Mouse (Mus musculus): ENCODE measurements around the gene Rabl3.
A peak's percentile ranks its signal among the peaks of the same experiment; 100 is the strongest.

The Rabl3 gene

DNA sequence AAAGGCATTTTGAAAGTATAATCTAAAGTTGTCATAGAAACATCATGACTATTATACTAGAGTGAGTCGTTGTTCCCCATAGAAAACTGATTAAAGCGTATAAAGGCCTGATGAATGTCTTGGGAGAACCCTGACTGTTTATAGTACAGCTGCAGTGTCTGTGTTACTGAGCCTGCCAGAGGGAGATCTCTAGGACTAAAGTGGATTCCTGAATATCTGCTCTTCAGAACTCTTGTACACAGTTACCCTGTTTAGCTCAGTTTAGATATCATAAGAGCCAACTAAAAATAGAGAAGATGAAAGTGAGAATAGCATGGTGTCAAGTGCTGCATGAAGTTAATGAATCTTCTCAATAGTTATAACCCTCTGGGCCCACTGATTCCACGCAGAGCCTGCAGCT is 10.6 kb downstream of the Rabl3 start:
- DNase-seq, result no peak

DNA sequence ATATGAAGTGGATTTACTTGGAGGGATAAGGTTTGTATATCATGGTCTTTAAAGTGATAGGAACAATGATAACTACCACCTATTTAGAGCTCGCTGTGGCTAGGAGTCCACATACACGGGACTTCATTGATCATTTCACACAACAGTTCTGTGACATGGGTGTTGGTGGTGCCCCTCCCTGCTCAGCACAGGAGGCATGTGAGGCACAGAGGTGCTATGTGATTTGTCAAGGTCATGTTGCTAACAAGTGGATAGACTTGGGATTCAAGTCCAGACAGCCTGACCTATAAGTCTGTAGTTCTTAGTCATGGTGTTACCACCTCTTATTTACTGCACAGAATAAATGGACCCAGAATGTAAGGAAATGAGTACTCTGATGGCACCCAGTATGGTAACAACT is 11.3 kb downstream of the Rabl3 start:
- DNase-seq, result no peak

DNA sequence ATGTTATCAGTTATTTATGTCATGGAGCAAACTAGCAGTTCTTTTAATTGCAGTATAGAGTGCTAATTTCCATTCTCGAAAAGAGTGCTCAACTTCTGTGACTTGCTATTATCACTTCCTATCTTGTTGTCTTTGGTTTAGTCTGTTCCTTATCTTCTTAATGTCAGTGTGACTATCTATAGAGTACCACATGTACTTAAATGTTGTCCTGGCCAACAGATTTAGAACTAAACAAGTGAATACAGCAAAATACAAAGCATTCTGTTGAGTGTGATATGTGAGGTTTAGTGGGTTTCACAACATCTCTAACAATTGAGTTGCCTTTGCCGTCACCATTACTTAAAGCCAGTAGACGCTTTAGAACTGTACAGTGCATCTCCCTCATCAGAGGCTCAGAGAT is 13.1 kb downstream of the Rabl3 start:
- no peak for DNase-seq

DNA sequence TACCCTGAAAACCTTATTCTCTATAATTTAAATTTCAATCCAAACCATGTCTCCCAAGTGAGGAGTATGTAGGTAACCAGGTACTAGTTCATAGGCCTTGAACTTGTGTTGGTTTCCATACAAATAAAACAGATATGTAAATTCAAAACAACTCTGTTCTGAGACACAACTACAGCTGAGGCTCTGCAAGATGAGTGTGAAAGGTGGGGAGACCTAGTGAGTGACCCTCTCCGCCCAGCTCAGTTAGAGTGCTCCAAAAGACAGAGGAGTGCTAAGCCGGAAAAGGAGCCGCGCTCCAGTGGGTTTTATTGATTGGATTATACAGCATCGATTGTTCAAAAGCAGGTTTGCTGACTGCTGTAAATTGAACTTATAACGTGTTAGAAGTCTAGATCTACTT is 22.7 kb downstream of the Rabl3 start:
- no peak for DNase-seq

DNA sequence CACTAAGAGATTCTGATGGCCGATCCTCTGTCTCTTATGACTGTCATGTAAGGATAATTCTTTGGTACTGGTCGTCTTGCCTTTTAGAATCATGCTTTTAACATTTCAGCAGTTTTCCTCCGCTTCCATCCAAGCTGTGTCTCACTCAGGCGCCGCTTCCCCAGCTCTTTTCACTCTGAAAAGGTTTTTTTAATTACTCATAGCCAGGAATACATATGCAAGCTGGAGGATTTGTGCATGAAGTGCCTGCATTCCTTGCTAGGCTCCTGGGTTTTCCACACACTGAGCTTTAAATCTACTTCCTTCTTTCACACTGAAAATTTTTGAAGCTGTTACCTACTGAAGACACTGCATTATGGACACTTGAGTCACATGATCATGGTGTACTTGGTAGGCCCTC is 23.3 kb downstream of the Rabl3 start:
- DNase-seq, result no peak

DNA sequence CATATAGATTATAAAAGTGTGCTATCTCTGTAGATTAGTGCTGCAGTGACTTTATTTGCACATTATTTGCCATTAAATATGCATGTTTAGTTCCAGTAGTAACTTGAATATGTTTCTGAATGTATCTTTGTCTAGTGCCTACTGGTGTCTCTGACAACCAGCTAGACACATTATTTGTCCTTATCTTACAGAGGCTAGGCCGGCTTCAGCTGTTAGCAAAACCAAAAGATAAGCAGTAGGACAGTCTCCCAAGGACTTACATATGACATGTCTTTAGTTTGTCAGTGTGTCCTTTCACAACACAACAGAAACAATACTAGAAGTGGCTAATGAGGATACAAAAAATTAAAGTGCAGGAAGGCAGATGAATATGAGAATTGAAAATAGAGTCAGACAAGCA is 25.4 kb downstream of the Rabl3 start:
- no peak for DNase-seq

DNA sequence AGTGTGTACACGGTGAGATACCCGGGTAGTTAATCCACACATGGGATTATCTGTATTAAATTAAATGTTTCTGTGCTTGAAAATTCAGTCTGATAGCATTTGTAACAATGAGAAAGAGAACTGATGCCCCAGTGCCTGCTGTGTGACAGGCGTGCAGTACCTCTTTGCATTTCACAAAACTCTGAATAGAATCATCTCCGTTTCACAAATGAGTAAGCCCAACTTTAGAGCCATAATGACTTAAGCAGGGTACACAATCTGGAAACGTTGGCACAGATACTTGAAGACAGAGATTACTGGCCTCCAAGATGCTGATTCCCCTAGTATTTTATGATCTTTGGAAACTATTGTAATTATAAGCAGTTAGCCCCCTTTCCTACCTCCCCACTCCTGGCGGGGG is 26.4 kb downstream of the Rabl3 start:
- no peak for DNase-seq

DNA sequence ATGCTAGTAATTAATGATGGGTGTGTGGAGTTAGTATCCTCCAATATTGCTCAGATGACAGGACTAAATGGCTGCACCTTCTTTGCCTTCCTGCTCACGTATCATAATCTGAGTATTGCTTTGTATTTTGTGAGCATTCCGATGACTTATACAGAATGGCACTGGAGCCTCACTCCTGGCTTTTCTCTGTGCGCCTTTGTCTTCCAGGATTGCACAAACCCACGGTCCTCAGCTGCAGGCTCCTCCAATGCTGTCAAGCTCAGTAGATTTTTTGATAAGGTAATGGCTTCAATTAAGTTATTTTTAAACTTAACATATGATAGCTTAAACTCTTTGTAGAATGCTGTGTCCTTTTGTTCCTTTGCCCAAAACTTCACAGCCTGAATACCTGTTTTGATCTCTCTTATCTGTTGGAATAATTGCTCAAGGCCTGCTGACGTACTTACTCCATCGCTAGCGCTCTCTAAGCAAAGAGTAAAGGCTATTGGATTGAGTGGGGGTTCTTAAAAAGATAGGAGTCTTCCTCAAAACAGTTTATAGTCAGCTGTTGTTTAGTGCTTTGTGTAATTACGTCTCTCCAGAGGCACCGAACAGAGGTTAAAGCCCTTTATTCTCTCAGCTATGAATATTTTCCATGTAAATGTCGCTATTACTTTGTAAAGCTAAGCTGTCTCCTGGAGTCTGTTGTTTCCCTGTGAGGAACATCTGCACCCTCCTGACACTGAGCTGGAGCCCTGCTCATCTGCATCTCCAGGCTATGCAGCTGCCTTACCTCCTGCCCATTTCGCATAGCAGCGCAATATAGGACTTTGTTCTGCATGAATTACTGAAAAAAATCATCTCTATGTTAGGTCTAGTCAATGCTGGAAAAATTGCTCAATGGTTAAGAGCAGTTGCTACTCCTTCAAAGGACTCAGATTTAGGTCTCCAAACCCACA is 27.7 kb downstream of the Rabl3 start:
- DNase-seq, result no peak

DNA sequence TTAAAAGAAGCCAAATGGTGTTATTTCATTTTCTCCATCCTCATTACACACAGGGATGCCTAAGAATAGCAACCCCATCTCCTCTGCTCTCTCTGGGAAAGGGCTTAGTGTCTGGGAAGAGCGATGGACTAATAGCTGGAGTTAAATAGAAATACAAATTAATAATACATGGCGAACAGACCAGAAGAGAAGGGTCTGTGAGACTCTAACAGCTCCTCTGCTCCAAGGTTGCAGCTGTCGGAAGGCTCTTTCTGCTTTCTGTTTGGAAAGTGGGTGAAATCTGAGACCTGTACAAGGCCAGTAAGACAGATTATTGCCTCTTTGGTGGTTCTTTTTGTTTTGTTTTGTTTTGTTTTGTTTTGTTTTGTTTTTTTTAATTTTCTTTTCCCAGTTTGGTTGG is 31.9 kb downstream of the Rabl3 start:
- no peak for DNase-seq

DNA sequence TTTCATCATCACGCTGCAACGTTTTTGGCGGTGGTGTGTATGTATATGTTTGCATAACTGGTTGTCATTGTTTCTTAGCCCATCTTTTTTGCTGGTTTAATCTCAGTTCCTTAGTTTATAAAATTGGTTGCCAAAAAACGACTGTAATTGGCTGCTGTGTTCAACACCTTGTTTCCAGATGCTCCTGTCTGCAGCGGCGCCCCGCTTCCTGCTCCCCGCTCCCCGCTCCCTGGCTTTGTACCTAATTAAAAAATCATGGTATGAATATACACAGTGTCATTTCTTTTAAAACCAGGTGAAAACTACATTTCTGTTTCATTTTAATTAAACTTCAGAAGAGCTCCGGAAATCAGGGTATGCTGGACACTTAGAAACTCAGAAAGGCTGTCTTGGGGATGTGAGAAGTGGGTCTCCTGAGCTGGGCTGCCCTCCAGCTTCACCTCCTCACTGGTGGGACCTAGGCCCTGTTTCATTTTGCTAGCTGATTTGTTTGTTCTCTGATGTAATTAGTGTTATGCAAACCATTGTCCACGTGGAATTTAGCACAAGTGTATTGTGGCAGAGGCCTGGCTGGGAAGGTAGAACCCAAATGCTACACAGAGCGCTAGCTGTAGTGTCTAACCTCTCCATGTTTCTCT is 32.6 kb downstream of the Rabl3 start:
- DNase-seq, result no peak

DNA sequence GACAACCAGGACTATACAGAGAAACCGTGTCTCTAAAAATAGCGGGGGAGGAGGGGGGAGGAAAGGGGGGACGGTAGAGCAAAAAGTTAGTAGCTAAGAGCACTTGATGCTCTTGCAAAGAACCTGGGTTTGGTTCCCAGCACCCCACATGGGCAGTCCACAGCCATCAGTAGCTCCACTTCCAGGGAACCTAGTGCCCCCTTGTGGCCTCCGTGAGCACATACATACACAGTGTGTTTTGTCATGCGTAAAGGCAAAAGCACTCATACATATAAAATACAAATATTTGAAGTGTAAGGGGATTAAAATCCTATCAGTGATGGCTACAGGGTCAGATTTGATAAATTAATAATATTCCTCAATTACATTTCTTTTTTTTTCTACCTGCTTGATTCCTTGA is 33.4 kb downstream of the Rabl3 start:
- DNase-seq, result no peak

DNA sequence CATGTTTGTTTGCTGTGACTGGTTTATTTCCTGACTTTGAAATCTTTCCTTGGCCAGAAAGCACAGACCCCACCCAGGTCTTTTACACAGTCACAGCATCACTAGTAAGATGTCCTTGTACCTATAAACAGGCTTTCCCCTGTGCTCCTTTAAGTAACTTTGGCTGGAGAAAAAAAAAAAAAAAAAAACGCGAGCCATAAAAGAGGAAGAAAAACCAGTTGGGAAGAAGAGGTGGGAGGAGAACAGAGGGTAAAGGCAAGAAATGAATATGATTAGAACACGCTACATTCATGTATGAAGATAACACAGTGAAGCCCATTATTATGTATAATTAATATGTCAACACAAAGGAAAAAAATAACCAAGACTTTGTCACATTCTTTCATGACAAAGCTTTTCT is 35.6 kb downstream of the Rabl3 start:
- no peak for DNase-seq

DNA sequence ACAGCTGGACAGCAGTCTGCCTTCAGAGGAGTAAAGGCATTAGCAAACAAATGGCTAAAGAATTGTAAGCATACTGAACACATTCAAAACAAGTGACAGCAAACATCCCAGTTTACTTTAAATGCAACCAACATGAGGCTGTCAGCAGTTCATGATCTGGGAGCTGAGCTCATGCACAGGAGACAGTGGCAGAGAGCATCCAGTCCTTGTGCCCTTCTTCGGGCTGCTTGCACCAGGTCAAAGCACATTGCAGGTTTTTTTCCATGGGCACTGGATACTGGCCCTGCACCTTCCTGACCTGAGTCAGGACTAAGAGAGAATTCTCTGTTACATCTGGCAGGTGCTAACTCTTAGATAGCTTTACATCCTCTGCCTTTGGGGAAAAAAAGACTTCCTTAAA is 39.9 kb downstream of the Rabl3 start:
- peak; percentile 64 for DNase-seq

DNA sequence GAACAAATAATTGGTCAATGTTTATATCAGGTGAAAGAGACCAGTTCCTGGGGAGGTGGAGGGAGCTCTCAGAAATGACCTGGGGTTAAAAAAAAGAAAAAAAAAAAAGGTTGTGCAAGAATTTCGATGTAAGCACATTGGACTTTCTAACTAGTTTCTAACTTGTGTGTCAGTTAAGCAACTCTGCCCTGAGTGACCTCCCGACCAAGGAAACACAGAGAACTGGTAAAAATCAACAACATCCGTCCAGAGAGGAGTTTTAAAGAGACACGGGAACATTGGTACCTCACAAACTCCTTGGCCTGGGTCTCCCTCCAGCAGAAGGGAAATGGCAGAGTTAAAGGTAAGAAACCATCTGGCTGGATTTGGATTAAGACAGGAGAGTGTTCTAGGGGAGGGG is 40.3 kb downstream of the Rabl3 start, which contains the start of gene Hgd:
Hgd (plus strand) TSS at position 160 of the 400 bp plus-strand sequence.
- DNase-seq, result peak; percentile 85

DNA sequence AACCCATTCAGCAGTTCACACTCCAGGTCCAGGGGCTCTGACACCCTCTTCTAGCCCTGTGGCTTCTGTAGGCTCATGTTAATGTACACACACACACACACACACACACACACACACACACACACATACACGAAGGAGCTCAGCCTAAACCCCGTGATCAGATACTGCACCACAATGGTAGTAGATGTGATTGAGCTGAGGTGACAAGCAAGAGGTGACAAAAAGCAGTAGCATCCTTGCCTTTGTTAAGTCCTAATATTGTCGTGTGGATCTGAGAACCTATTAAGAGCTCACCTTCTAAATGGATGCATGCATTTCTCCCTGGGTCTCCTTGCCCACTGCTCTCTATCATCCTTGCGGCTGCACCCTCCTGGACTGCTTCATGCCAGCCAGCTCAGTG is 41.0 kb downstream of the Rabl3 start:
- DNase-seq, result peak; percentile 33

DNA sequence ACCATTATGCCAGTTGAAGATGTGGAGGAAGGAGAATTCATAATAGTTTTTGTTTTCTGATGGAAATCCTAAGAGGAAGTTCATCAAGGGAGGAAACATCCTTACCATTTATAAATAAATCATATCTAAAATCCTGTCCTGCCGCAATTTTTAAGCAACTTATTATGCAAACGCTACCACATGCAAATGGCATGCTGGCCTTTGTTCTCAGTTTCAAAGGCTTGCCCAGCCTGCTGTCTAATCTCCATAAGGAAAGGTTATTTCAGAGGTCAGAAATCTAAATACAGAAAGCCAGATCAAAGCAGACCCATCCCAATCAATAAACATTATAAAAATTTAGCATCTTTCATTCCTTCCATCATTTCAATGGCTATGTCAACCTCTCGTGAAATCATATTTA is 42.2 kb downstream of the Rabl3 start:
- DNase-seq, result peak; percentile 49

DNA sequence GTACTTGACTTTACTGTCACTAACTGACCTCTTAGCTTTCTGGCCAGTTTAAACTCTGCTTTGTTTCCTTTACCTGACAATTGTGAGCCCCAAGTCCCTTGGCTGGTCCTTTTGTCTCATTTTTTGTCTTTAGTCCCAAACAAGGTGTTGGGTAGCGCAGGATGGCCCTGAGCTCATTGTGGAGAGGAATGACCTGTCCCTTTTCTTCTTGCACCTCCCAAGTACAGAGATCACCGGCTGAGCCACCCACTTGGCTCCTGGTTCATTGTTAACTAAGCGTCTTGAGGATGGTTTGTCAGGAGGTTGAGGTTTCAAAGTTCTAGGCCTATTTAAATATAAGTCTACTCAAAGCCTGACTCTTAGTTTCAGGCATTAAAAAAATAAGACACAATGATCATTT is 43.6 kb downstream of the Rabl3 start:
- peak; percentile 90 for DNase-seq

DNA sequence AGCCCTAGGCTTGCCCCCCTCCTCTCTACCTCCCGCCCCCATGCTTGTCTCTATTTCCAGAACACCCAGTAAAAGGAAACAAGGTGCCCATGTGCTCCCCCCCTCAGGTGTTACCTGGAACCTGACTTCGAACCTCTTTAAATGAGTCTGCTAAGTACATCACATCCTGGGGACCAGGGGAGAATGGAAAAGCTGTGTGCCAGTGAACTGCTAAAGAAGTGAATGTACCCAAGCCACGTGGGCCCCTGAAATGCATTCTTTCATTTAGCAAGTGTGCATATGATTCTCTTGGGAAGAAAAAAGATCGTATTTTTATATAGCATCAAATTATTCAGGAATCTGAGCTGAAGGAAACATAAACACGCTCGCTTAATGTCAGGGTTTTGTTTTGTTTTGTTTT is 44.1 kb downstream of the Rabl3 start:
- peak; percentile 32 for DNase-seq

DNA sequence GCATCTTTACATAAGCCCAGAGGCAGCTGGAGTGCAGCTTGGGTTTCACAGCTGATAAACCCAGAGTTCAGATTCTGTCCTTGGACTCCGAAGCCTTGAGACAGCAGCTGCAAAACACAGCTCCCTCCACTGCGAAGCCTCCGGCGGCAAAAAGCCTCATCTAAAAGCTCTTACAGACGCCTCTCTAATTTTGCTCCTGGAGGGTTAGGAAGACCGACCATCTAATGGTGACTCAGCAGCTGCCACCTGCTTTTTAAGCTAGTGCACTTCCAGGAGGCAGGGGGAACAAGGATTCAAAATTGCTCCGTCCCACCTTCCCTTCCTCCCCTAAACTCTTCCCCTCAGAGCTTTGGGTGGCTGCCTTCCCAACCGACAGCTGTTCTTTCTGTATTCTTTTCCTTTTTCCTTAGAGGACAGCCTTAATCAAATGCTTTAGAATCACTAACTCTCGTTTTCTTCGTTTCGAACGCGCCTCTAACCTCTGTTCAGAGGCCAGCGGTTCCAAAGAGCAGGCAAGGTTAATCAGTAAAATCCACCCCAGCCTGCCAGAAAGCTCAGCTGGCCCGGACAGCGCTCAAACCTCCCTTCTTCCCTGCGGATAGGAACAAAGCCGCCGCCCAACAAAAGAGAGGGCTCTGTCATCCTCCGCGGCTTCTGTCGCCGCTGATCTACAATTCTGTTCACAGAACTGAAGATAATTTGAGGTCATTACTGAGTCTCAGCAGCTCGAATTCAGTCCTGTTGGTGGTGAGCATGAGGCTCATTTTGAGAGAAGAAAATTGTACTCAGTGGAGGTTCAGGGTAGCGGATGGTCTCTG is 44.7 kb downstream of the Rabl3 start:
- peak; percentile 92 for DNase-seq

DNA sequence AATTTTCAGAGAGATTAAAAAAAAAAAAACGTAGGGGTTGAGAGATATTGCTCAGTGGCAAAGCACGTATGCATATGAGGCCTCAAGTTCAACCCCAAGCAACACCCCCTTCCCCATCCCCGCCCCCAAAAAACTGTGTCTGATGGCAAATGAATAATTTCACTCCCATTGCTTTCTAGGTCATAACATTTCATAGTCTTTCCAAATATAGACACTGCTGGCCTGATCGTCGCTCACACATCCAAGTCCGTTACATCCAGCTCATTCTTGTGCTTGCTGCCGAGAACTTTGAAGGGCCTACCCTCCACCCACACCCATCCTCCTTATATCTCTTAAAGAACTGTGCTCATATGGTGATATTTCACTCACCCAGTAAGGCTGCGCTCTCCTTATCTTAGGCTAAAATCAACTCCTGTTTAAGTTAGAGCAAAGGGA is 45.5 kb downstream of the Rabl3 start:
- DNase-seq, result peak; percentile 15

DNA sequence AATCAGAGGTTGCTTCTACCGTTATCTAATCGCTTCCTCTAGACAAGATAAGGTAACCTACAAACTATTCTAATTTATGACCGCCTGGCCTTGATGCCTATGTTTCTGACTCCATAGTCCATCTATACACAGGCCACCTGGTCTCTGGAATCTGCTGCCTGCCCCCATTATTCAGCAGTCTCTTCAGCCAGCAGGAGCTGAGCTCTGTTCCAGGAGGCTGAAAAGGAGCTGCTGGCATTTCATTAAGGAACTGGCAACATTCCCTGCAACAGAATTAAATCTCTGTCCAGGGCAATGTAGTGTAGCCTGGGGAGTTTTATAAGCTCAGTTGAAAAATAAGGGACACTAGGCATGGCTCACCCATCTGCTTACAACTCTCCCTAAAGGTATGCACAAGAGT is 51.2 kb downstream of the Rabl3 start:
- DNase-seq, result peak; percentile 24

DNA sequence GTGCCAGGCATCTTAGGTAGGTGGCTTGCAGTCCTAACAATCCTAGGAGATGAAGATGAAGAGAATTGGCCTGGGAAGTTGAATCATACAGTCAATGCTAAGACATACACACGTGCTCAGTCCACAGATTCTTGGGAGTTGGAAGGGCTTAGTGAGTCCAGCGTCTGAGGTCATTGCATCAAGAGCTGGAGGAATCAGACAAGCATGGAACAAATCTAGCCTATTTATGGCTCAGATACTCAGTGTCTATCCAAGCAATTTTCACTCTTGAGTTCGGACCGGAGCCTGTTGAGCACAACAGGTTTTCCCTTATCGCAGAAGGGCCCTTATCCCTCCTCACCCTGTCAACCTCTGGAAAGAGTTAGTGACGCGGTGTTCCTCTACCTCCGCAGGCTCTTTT is 51.9 kb downstream of the Rabl3 start:
- DNase-seq, result no peak

DNA sequence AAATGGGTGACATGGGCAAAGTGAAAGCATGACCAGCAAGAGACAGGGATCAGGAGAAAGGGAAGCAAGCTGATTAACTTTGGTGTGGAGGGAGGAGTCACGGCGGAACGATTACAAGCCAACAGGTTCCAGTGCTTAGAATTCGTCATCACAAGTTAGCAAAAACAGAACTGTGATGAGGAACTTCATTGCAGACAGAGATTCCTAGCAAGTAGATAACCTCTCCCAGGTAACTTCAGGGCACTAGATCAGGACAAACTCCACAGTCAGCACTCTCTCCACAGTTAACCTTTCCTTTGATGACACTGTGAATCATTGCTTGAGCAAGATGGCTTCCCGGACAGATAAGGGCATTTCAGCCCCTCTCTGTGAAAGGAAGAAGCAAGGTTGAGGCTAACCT is 57.7 kb downstream of the Rabl3 start:
- DNase-seq, result no peak

DNA sequence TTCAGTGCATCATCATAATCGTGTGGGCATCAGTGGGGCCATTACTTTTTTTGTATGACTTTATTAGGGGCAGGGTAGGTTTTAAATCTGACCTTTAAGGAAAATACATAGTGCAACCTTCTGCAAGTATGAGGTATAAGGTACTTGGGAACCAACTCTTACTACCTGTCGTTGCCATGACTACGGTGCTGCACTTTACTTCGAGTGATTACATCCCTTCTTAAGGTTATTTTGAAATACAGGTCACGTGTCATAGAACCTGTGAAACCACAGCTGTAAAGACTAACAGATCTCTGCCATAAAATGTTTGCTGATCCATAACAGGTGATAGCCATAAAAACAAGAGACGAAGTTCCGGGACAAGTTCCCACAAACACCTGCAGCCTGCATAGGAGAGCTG is 58.8 kb downstream of the Rabl3 start:
- no peak for DNase-seq

All from kidney, adult 9 months (tissue).